Mouse (Mus musculus): Measurements from ENCODE around the gene Gk2. TPM values are rescaled to one million over a fixed set of nuclear protein-coding genes. Genes with fewer than 3 reads are reported as not detected.

The Gk2 gene
- not detected in 2 replicates for total RNA-seq (2021)
- long read RNA-seq, experiment 1, result 0 reads
- long read RNA-seq, experiment 2, result 0 reads

- no peak for DNase-seq
These were observed at the start of gene Gk2 for GRCm38 (mm10) chr5:97456816-97457215. Gene Gk2, minus strand, starts transcription at chr5:97457021.

DNA sequence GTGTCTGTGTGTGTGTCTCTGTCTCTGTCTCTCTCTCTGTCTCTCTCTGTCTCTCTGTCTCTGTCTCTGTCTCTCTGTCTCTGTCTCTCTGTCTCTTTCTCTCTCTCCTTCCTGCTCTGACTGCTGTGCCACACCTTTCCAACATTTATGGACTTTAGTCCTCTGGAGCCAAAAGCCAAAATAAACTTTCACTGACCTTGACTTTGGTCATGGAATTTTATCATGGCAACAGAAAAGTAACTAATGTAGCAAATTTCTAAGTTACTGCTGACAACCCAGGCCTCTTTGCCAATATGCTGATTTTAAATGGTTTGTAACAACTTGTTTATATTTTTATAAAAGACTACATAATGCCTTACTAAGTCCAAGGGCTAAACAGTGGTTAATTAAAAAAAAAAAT is 41.2 kb upstream of the Gk2 start:
- no peak for DNase-seq

GRCm38 (mm10) chr5:97495488-97496092 is 38.8 kb upstream of the Gk2 start:
- no peak for DNase-seq

DNA sequence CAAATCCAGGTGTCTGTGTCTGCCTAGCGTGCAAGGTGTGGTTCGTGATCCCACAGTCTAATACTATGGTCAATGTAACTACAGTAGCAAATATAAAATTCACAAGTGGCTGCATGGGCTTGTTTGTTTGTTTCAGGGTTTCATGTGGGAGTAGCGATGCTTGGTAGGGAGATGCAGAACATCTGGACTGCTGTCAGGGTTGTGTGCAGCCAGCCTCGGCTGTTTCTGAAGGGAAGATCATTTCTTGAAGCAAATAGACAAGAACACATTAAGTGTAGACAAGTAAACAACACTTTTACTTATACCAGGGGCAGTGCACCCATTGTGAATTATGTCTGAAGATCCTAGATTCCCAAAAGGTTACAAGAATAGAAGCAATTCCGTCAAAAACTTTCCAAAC is 36.6 kb upstream of the Gk2 start:
- DNase-seq, result no peak

- no peak for DNase-seq
These were observed 29.3 kb upstream of the Gk2 start for GRCm38 (mm10) chr5:97486141-97486540.

GRCm38 (mm10) chr5:97479991-97480390 is 23.2 kb upstream of the Gk2 start:
- no peak for DNase-seq

- no peak for DNase-seq
These were observed 10.4 kb upstream of the Gk2 start for GRCm38 (mm10) chr5:97467246-97467645.

DNA sequence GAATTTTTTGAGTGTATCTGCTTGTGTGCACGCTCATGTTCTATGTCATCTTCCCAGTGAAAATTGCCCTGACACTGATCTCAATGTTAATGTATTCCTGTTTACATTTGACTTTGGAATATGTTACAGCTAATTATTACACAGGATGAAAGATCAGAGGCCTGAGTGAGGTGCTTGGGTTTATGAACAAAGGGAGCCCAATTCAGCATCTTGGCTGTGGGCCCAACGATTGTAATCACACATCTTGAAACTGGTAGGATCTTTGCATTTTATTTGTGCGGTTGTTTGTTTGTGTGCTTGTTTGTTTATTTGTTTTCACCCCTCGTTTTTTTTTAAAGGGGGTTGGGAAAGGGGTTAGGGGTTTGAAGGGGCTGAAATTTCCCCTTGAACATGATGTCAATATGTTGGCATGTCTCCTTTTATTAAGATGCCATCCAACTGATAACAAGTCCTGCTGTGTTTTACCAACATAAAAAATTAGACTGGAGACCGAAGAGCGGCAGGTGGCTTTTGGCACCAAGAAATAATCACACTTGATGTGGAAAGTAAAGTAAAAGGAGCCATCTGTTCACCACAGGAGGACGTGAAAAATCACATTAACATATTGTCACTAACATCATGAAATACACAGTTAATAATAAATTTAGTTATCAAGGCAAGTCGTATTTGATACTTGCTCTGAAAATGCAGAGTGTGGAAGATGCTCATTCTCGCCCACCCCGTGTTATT is 9.8 kb upstream of the Gk2 start:
- no peak for DNase-seq

GRCm38 (mm10) chr5:97465956-97466355 is 9.1 kb upstream of the Gk2 start:
- no peak for DNase-seq

GRCm38 (mm10) chr5:97462856-97463255 is 6.0 kb upstream of the Gk2 start:
- no peak for DNase-seq

- DNase-seq, result no peak
These were observed 5.4 kb downstream of the Gk2 start for GRCm38 (mm10) chr5:97451451-97451850.

DNA sequence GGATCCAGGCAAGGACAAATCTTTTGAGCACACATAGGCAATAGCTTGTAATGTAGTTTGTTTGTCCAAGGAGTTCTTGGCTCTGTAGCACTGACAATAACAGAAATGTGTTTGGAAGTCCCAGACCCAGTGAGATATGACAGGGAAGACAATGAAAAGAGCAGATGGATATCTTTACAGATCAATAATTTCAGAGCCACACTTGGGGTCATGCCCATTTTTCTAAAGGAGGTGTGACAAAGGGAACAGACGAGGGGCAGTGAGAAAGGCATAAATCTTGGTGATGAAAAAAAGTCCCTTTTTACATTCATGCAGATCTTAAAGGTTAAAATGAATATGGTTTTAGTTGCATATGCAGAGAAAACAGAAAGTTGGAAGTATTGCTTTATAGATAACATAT is 12.6 kb downstream of the Gk2 start:
- no peak for DNase-seq

GRCm38 (mm10) chr5:97432512-97432911 is 24.3 kb downstream of the Gk2 start:
- DNase-seq, result no peak

- DNase-seq, result no peak
These were observed 26.8 kb downstream of the Gk2 start for GRCm38 (mm10) chr5:97429976-97430375.

- no peak for DNase-seq
These were observed 35.2 kb downstream of the Gk2 start for GRCm38 (mm10) chr5:97421669-97422068.

DNA sequence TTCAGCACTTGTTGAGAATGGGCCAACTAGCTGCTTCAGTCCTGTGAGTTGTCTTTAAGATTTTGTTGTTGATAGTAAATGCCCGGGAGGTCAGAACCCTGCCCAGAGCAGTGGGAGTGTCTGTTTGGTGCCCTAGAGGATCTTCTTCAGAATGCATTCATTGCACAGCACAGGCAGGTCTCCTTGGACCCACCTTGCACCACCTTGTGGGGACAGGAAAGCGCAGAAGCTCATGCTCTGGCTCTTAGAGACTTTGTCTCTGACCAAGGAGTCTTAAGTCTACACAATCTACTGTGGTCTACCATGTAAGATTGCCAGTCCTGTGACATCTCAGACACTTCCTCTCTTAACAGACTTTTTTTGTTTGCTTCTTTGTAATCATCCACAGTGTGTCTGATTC is 39.6 kb downstream of the Gk2 start:
- DNase-seq, result no peak

GRCm38 (mm10) chr5:97415837-97416236 is 41.0 kb downstream of the Gk2 start:
- no peak for DNase-seq

- DNase-seq, result no peak
These were observed 43.1 kb downstream of the Gk2 start for GRCm38 (mm10) chr5:97413716-97414115.

GRCm38 (mm10) chr5:97410190-97410589 is 46.6 kb downstream of the Gk2 start:
- DNase-seq, result no peak

DNA sequence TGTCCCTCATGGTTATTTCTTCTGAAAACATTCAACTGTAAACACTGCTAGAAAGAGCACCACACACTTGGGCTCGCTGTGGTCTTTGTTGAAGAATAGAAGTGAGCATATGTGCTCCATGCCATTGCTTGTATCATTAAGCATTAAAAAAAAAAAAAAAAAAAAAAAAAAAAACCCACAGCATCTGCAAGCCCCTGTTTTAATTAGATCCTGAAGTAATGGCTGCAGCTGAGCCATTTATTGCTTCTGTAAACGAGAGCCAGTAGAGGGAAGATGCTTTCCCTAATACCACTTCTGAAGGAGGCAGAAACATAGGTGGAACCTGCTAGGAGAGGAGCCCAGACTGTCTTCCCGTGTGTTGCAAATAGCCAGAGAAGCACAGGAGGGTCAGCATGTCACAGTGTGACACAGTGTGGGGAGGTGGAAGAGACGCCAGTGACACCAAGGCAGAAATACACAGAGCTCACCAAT is 47.6 kb downstream of the Gk2 start:
- no peak for DNase-seq

All from adrenal gland, postnatal 14 days (tissue).